ENCODE assay signal across 8 mouse cellular contexts in genomic region chr9:123924589-123925066, GRCm38 (mm10). TPM values are rescaled to one million over a fixed set of nuclear protein-coding genes. Genes with fewer than 3 reads are reported as not detected.
A peak's percentile ranks its signal among the peaks of the same experiment; 100 is the strongest.
DNase-seq lines count a peak whose midpoint lies in the region; ATAC-seq lines count a peak whose summit lies in the region.

No protein-coding gene starts in this region.

- no peaks in the 10 kb centered on the region for H3K9me3 ChIP-seq in hindbrain, embryonic 11.5 days (ENCODE audit: control insufficient read depth, low read length)

- DNase-seq in MN1 (ENCODE audit: low spot score) = peak; percentile 87
- peak; percentile 85 for DNase-seq in cerebellum, adult 9-11 months
- peak; percentile 80 to 87 for DNase-seq in frontal cortex, adult 2 months (ENCODE audit: extremely low spot score in 1 of 2, low spot score in 1 of 2)
- DNase-seq in hindbrain, embryonic 11.5 days (ENCODE audit: low spot score) = peak; percentile 88
- DNase-seq in layer of hippocampus, postnatal 36 days = peak; percentile 88
- peak; percentile 95 for DNase-seq in lung, postnatal 25 days (ENCODE audit: low spot score)
- DNase-seq in retina, adult 2 months (ENCODE audit: low read depth, low spot score) = peak; percentile 61
- peak; percentile 91 for DNase-seq in thymus, postnatal 25 days

- ATAC-seq in hindbrain, embryonic 11.5 days (ENCODE audit: low FRiP score) = peak; percentile 89

- no peaks in the 10 kb centered on the region for H3K36me3 ChIP-seq in hindbrain, embryonic 11.5 days (ENCODE audit: control insufficient read depth, insufficient read depth, low read length)

- peak overlapping the region; percentile 92 for H3K27ac ChIP-seq in hindbrain, embryonic 11.5 days (ENCODE audit: low read depth, low read length)

- peak overlapping the region; percentile 42 for H3K4me2 ChIP-seq in hindbrain, embryonic 11.5 days (replicated peaks; ENCODE audit: low read depth, low read length)

- WGBS in hindbrain, embryonic 11.5 days = 0% methylated on average over 42 of the region's 49 CpGs

- H3K9ac ChIP-seq in hindbrain, embryonic 11.5 days (ENCODE audit: low read depth, low read length) = peak overlapping the region; percentile 70

- H3K4me3 ChIP-seq in hindbrain, embryonic 11.5 days (ENCODE audit: low read depth, low read length) = peak overlapping the region; percentile 51

- H3K4me1 ChIP-seq in hindbrain, embryonic 11.5 days (replicated peaks; ENCODE audit: control insufficient read depth, insufficient read depth, low read length) = no peaks in the 10 kb centered on the region

- H3K27me3 ChIP-seq in hindbrain, embryonic 11.5 days (ENCODE audit: control insufficient read depth, insufficient read depth, low read length) = no peaks in the 10 kb centered on the region

RNA-seq across cellular contexts. Expression of gene Ccr1, which starts 43.9 kb away (rescaled TPM):
- 0.13 and 0.30 TPM in 2 replicates for polyA plus RNA-seq in frontal cortex, adult 2 months (2012; rRNA removed)
- 0.70 and 1.3 TPM in 2 replicates for polyA plus RNA-seq in hindbrain, embryonic 11.5 days (2014; fragmentation: Nextera tagmentation; extraction: Ambion mirVana)
- under 1 TPM; 0.18 to 0.22 TPM for total RNA-seq in layer of hippocampus, postnatal 36 days (2021)

RNA-seq across cellular contexts. Expression of gene Ccr1l1, which starts 53.6 kb away (rescaled TPM):
- polyA plus RNA-seq in frontal cortex, adult 2 months (2012; rRNA removed) = 0.23 TPM in 1 of 2 replicates, not detected in the other
- polyA plus RNA-seq in hindbrain, embryonic 11.5 days (2014; fragmentation: Nextera tagmentation; extraction: Ambion mirVana) = not detected in 2 replicates
- total RNA-seq in layer of hippocampus, postnatal 36 days (2021) = not detected

Comparison
In these comparisons a context has a peak if more than half of its experiments do, and no peak if none do; other contexts are left out.
1. Peak in every context shown above with its lines: DNase-seq, ATAC-seq, H3K4me3 ChIP-seq and H3K27ac ChIP-seq.